8 mouse cellular contexts compared by ENCODE assay signal in genomic region chr10:24298260-24299244, GRCm38 (mm10).
DNase-seq lines count a peak whose midpoint lies in the region; ATAC-seq and TF ChIP-seq lines count a peak whose summit lies in the region.

No protein-coding gene starts in this region.

- intact Hi-C loops in left cerebral cortex, postnatal 10 days (cut with DNase I): loop anchor here (1.0 to 10.0 kb wide), 2 partner anchors 106 to 484 kb away; no protein-coding TSS in a partner anchor

- H3K27me3 ChIP-seq in thymus, adult 2 months (ENCODE audit: control insufficient read depth, insufficient read depth, low read length): no peaks in the 10 kb centered on the region
- no peaks in the 10 kb centered on the region for H3K27me3 ChIP-seq in intestine, embryonic 15.5 days (replicated peaks)
- H3K27me3 ChIP-seq in midbrain, embryonic 12.5 days: no peaks in the 10 kb centered on the region
- no peaks in the 10 kb centered on the region for H3K27me3 ChIP-seq in spleen, adult 2 months (ENCODE audit: control insufficient read depth, insufficient read depth, low read length)

- H3K27ac ChIP-seq in thymus, adult 2 months (ENCODE audit: control insufficient read depth, insufficient read depth, low read length): no peak overlapping the region
- no peak overlapping the region for H3K27ac ChIP-seq in intestine, embryonic 15.5 days
- no peak overlapping the region for H3K27ac ChIP-seq in midbrain, embryonic 12.5 days (replicated peaks)
- no peak overlapping the region for H3K27ac ChIP-seq in spleen, adult 2 months (ENCODE audit: insufficient read depth, low read length)

- WGBS in thymus, adult 2 months: 45% methylated on average over 2 of the region's 2 CpGs
- WGBS in intestine, embryonic 15.5 days: 43% methylated on average over 2 of the region's 2 CpGs
- WGBS in midbrain, embryonic 12.5 days: 46% methylated on average over 2 of the region's 2 CpGs
- WGBS in spleen, adult 2 months: 45% methylated on average over 2 of the region's 2 CpGs

- no peak overlapping the region for H3K9ac ChIP-seq in intestine, embryonic 15.5 days
- no peak overlapping the region for H3K9ac ChIP-seq in midbrain, embryonic 12.5 days (replicated peaks)

- no peaks in the 10 kb centered on the region for H3K9me3 ChIP-seq in intestine, embryonic 15.5 days
- no peaks in the 10 kb centered on the region for H3K9me3 ChIP-seq in midbrain, embryonic 12.5 days

- no peak for TF ChIP-seq CTCF in thymus, adult 2 months (IDR thresholded peaks at IDR 0.05; ENCODE audit: borderline replicate concordance, control insufficient read depth, extremely low read depth, insufficient read depth, low read length, poor library complexity)
- peak; percentile 49; the same call in 1 of the 2 replicates for TF ChIP-seq CTCF in spleen, adult 2 months (IDR thresholded peaks at IDR 0.05; ENCODE audit: extremely low read depth, insufficient read depth, insufficient read length, insufficient replicate concordance)

- TF ChIP-seq POLR2A in thymus, adult 2 months (IDR thresholded peaks at IDR 0.05; ENCODE audit: control insufficient read depth, extremely low read depth, insufficient read depth, low read length, poor library complexity): no peak
- no peak for TF ChIP-seq POLR2A in spleen, adult 2 months (IDR thresholded peaks at IDR 0.05; ENCODE audit: low read depth, low read length)

- no peak overlapping the region for H3K4me3 ChIP-seq in thymus, adult 2 months (ENCODE audit: control insufficient read depth, insufficient read depth, low read length)
- no peak overlapping the region for H3K4me3 ChIP-seq in intestine, embryonic 15.5 days (replicated peaks)
- H3K4me3 ChIP-seq in midbrain, embryonic 12.5 days: no peak overlapping the region
- H3K4me3 ChIP-seq in spleen, adult 2 months (ENCODE audit: extremely low read depth, insufficient read depth, insufficient read length): no peak overlapping the region

- H3K4me2 ChIP-seq in intestine, embryonic 15.5 days (replicated peaks): no peak overlapping the region
- no peak overlapping the region for H3K4me2 ChIP-seq in midbrain, embryonic 12.5 days (replicated peaks)

- no peaks in the 10 kb centered on the region; the same call in 1 of the 2 replicates for H3K4me1 ChIP-seq in thymus, adult 2 months (replicated peaks; ENCODE audit: control insufficient read depth, insufficient read depth, low read length)
- H3K4me1 ChIP-seq in intestine, embryonic 15.5 days (replicated peaks): no peaks in the 10 kb centered on the region
- H3K4me1 ChIP-seq in midbrain, embryonic 12.5 days: no peaks in the 10 kb centered on the region
- no peaks in the 10 kb centered on the region for H3K4me1 ChIP-seq in spleen, adult 2 months (ENCODE audit: control insufficient read depth, insufficient read depth, insufficient read length)

- peak; percentile 53 for DNase-seq in thymus, adult 2 months
- no peak for DNase-seq in thymus, adult 18-20 months
- peak; percentile 10 for DNase-seq in cerebellum, adult 8-10 months
- peak; percentile 56 to 58 for DNase-seq in left cerebral cortex, postnatal 10 days (ENCODE audit: extremely low spot score in 1 of 2, low spot score in 2 of 2)
- peak in 1 of 2 experiments; percentile 34 for DNase-seq in spleen, adult 2 months (ENCODE audit: low read depth in 1 of 2, low spot score in 2 of 2)

- peak; percentile 98 for ATAC-seq in frontal cortex, adult (ENCODE audit: low TSS enrichment)
- ATAC-seq in intestine, embryonic 15.5 days: peak; percentile 68
- ATAC-seq in midbrain, embryonic 12.5 days (ENCODE audit: low FRiP score, low read depth): peak; percentile 70

- no peaks in the 10 kb centered on the region for H3K36me3 ChIP-seq in thymus, adult 2 months (ENCODE audit: control insufficient read depth, insufficient read depth, low read length)
- H3K36me3 ChIP-seq in intestine, embryonic 15.5 days: no peaks in the 10 kb centered on the region
- H3K36me3 ChIP-seq in midbrain, embryonic 12.5 days: no peaks in the 10 kb centered on the region
- H3K36me3 ChIP-seq in spleen, adult 2 months (ENCODE audit: control insufficient read depth, insufficient read depth, low read length): no peaks in the 10 kb centered on the region

Comparison
In these comparisons a context has a peak if more than half of its experiments do, and no peak if none do; other contexts are left out.
1. DNase-seq: peak in thymus, adult 2 months (single experiment), cerebellum, adult 8-10 months (single experiment) and left cerebral cortex, postnatal 10 days (2 of 2); none in thymus, adult 18-20 months (0 of 2).
2. Peak in every context shown above with its lines, with median percentiles within 50 percentile points of each other: ATAC-seq.